Mouse (Mus musculus) hindbrain, embryonic 16.5 days (tissue): Measurements from ENCODE around the gene Pinlyp. TPM values are rescaled to one million over a fixed set of nuclear protein-coding genes. Genes with fewer than 3 reads are reported as not detected.

Source experiments
- ATAC-seq: fragments of 200-750 bp; cut with Nextera tagmentation; 2 replicates; pipeline ENCODE4 v1.8.0; 2017; ENCODE audit warnings: moderate TSS enrichment, moderate library complexity
- H3K27ac ChIP-seq: fragments of 300-500 bp; sonication (generic); 2 replicates; pipeline ENCODE4 v1.5.1; 2014; ENCODE audit warnings: low read depth, mild to moderate bottlenecking, control low read depth, low read length, moderate library complexity
- H3K27me3 ChIP-seq: fragments of 300-500 bp; sonication (generic); replicated peaks from 2 replicates; pipeline ENCODE4 v1.6.1; 2014; ENCODE audit warnings: low read length; ENCODE audit not compliant: control insufficient read depth, insufficient read depth
- H3K36me3 ChIP-seq: fragments of 300-500 bp; sonication (generic); 2 replicates; pipeline ENCODE4 v1.6.1; 2014; ENCODE audit warnings: mild to moderate bottlenecking, low read length, moderate library complexity, mixed read lengths; ENCODE audit not compliant: control insufficient read depth, insufficient read depth
- H3K4me1 ChIP-seq: fragments of 300-500 bp; sonication (generic); 2 replicates; pipeline ENCODE4 v1.6.1; 2014; ENCODE audit warnings: low read depth, low read length; ENCODE audit not compliant: control insufficient read depth, insufficient read depth
- H3K4me2 ChIP-seq: fragments of 300-500 bp; sonication (generic); 2 replicates; pipeline ENCODE4 v1.6.1; 2014; ENCODE audit warnings: mild to moderate bottlenecking, low read length, control low read depth, moderate library complexity
- H3K4me3 ChIP-seq: fragments of 300-500 bp; sonication (generic); 2 replicates; pipeline ENCODE4 v1.5.1; 2014; ENCODE audit warnings: mild to moderate bottlenecking, low read length, control low read depth, moderate library complexity
- H3K9ac ChIP-seq: fragments of 300-500 bp; sonication (generic); 2 replicates; pipeline ENCODE4 v1.6.1; 2014; ENCODE audit warnings: low read depth, mild to moderate bottlenecking, control low read depth, low read length, moderate library complexity
- H3K9me3 ChIP-seq: fragments of 300-500 bp; sonication (generic); 2 replicates; pipeline ENCODE4 v1.6.1; 2014; ENCODE audit warnings: mild to moderate bottlenecking, low read length, moderate library complexity; ENCODE audit not compliant: control insufficient read depth
- WGBS: fragments of 180-500 bp; shearing (Covaris S2); extraction: QIAGEN DNeasy Blood & Tissue Kit; methylation state at CpG from one replicate; pipeline ENCODE4 v1.1.7; 2014; 5-methylcytosine and 5-hydroxymethylcytosine counted together
- polyA plus RNA-seq: library from polyadenylated mRNA; unstranded; fragments of >200 nt; fragmentation: Nextera tagmentation; extraction: Ambion mirVana; gene quantifications from 2 replicates; pipeline ENCODE4 v1.2.1, GENCODE M21; 2015

Pinlyp gene
- polyA plus RNA-seq, 1 experiment from 2014 or later = not detected

GRCm38 (mm10) chr7:24506476-24506837, 39.5 kb downstream of the Pinlyp start:
- no peaks in the 10 kb centered on the region for H3K27me3 ChIP-seq
- WGBS = 0% methylated on average over 12 of the region's 12 CpGs
- no peaks in the 10 kb centered on the region for H3K9me3 ChIP-seq
- peaks cover 16% of the 10 kb centered on the region for H3K36me3 ChIP-seq
- peak overlapping the region; percentile 76 for H3K4me2 ChIP-seq
- ATAC-seq = peak; percentile 15
- H3K27ac ChIP-seq = peak overlapping the region; percentile 100
- H3K4me1 ChIP-seq = peaks cover 30% of the 10 kb centered on the region
- peak overlapping the region; percentile 96 for H3K9ac ChIP-seq
- peak overlapping the region; percentile 65 for H3K4me3 ChIP-seq

GRCm38 (mm10) chr7:24506065-24506459, 39.9 kb downstream of the Pinlyp start:
- Histone ChIP-seq H3K27ac (peak overlapping the region; percentile 100), H3K27me3 (no peaks in the 10 kb centered on the region), H3K4me1 (peaks cover 30% of the 10 kb centered on the region), H3K4me2 (peak overlapping the region; percentile 76), H3K4me3 (peak overlapping the region; percentile 65), H3K9ac (peak overlapping the region; percentile 96; the same call in 1 of the 2 replicates), H3K36me3 (peaks cover 16% of the 10 kb centered on the region), H3K9me3 (no peaks in the 10 kb centered on the region)
- 6% methylated on average over 3 of the region's 3 CpGs for WGBS
- ATAC-seq = no peak

- Histone ChIP-seq H3K4me1 (peaks cover 28% of the 10 kb centered on the region), H3K9ac (peak overlapping the region; percentile 96; the same call in 1 of the 2 replicates), H3K27me3 (no peaks in the 10 kb centered on the region), H3K27ac (peak overlapping the region; percentile 100), H3K4me3 (peak overlapping the region; percentile 1; the same call in 1 of the 2 replicates), H3K36me3 (peaks cover 17% of the 10 kb centered on the region), H3K9me3 (0 out of 2 replicates have a peak, but pooled peaks cover 4% of the 10 kb centered on the region), H3K4me2 (peak overlapping the region; percentile 76)
- ATAC-seq = no peak
- WGBS = 10% methylated on average over 15 of the region's 15 CpGs
Observed at GRCm38 (mm10) chr7:24505447-24506064, 40.4 kb downstream of the Pinlyp start.

- ATAC-seq = no peak
- H3K36me3 ChIP-seq = peaks cover 23% of the 10 kb centered on the region
- peak overlapping the region; percentile 100 for H3K27ac ChIP-seq
- H3K9me3 ChIP-seq = 0 out of 2 replicates have a peak, but pooled peaks cover 4% of the 10 kb centered on the region
- WGBS = 25% methylated on average over 4 of the region's 4 CpGs
- no peaks in the 10 kb centered on the region for H3K27me3 ChIP-seq
- H3K4me1 ChIP-seq = peaks cover 27% of the 10 kb centered on the region
- no peak overlapping the region for H3K9ac ChIP-seq
- H3K4me2 ChIP-seq = no peak overlapping the region; the same call in 1 of the 2 replicates
- H3K4me3 ChIP-seq = no peak overlapping the region
Observed at GRCm38 (mm10) chr7:24504868-24505267, 41.0 kb downstream of the Pinlyp start.

- Histone ChIP-seq H3K27me3 (no peaks in the 10 kb centered on the region), H3K27ac (no peak overlapping the region), H3K36me3 (peaks cover 24% of the 10 kb centered on the region), H3K4me3 (no peak overlapping the region), H3K4me2 (no peak overlapping the region; the same call in 1 of the 2 replicates), H3K9ac (0 out of 2 replicates have a peak overlapping the region, but pooled peaks have one; percentile 3), H3K4me1 (peaks cover 25% of the 10 kb centered on the region), H3K9me3 (0 out of 2 replicates have a peak, but pooled peaks cover 4% of the 10 kb centered on the region)
- no peak for ATAC-seq
- WGBS = 23% methylated on average over 10 of the region's 10 CpGs
Observed at GRCm38 (mm10) chr7:24504004-24504403, 41.9 kb downstream of the Pinlyp start.

GRCm38 (mm10) chr7:24501492-24501891, 44.4 kb downstream of the Pinlyp start:
- no peak overlapping the region for H3K9ac ChIP-seq
- H3K9me3 ChIP-seq = 0 out of 2 replicates have a peak, but pooled peaks cover 4% of the 10 kb centered on the region
- no peaks in the 10 kb centered on the region for H3K27me3 ChIP-seq
- no peak overlapping the region for H3K27ac ChIP-seq
- H3K4me3 ChIP-seq = no peak overlapping the region
- no peak for ATAC-seq
- H3K36me3 ChIP-seq = peaks cover 24% of the 10 kb centered on the region
- H3K4me2 ChIP-seq = no peak overlapping the region
- WGBS = 60% methylated on average over 21 of the region's 21 CpGs
- peaks cover 20% of the 10 kb centered on the region for H3K4me1 ChIP-seq

GRCm38 (mm10) chr7:24500929-24501328, 45.0 kb downstream of the Pinlyp start:
- H3K9me3 ChIP-seq = 0 out of 2 replicates have a peak, but pooled peaks cover 4% of the 10 kb centered on the region
- no peak overlapping the region for H3K4me3 ChIP-seq
- no peaks in the 10 kb centered on the region for H3K27me3 ChIP-seq
- H3K4me1 ChIP-seq = peaks cover 17% of the 10 kb centered on the region
- H3K36me3 ChIP-seq = peaks cover 24% of the 10 kb centered on the region
- no peak overlapping the region for H3K27ac ChIP-seq
- no peak overlapping the region for H3K4me2 ChIP-seq
- ATAC-seq = no peak
- H3K9ac ChIP-seq = no peak overlapping the region
- 42% methylated on average over 7 of the region's 7 CpGs for WGBS

GRCm38 (mm10) chr7:24499856-24500577, 45.9 kb downstream of the Pinlyp start:
- H3K4me3 ChIP-seq = no peak overlapping the region
- ATAC-seq = peak; percentile 25; the same call in 1 of the 2 replicates
- no peak overlapping the region for H3K9ac ChIP-seq
- peak overlapping the region; percentile 29; the same call in 1 of the 2 replicates for H3K4me2 ChIP-seq
- peaks cover 24% of the 10 kb centered on the region for H3K36me3 ChIP-seq
- 0 out of 2 replicates have a peak, but pooled peaks cover 4% of the 10 kb centered on the region for H3K9me3 ChIP-seq
- no peak overlapping the region for H3K27ac ChIP-seq
- H3K4me1 ChIP-seq = peaks cover 11% of the 10 kb centered on the region; the same call in 1 of the 2 replicates
- H3K27me3 ChIP-seq = no peaks in the 10 kb centered on the region
- 21% methylated on average over 43 of the region's 43 CpGs for WGBS
